Mouse (Mus musculus) testis, adult 2 months (tissue): Measurements from ENCODE around the gene Apoh. TPM values are rescaled to one million over a fixed set of nuclear protein-coding genes. Genes with fewer than 3 reads are reported as not detected.

Experiments used
- H3K27ac ChIP-seq: fragments of 200-500 bp; 2 replicates; pipeline ENCODE4 v1.5.1; 2012; ENCODE audit warnings: low read depth, low read length; ENCODE audit not compliant: control insufficient read depth, insufficient read depth
- H3K27me3 ChIP-seq: fragments of 200-500 bp; 2 replicates; pipeline ENCODE4 v1.6.1; 2012; ENCODE audit warnings: mild to moderate bottlenecking, low read length, moderate library complexity; ENCODE audit not compliant: control insufficient read depth, insufficient read depth
- H3K36me3 ChIP-seq: fragments of 200-500 bp; 2 replicates; pipeline ENCODE4 v1.6.1; 2012; ENCODE audit warnings: mild to moderate bottlenecking, low read length; ENCODE audit not compliant: control insufficient read depth, insufficient read depth
- H3K4me1 ChIP-seq: fragments of 200-500 bp; 2 replicates; pipeline ENCODE4 v1.6.1; 2012; ENCODE audit warnings: low read length; ENCODE audit not compliant: control insufficient read depth, insufficient read depth
- H3K4me3 ChIP-seq: fragments of 200-500 bp; 2 replicates; pipeline ENCODE4 v1.5.1; 2012; ENCODE audit warnings: low read depth, mild to moderate bottlenecking, low read length, moderate library complexity, mixed read lengths; ENCODE audit not compliant: control insufficient read depth
- CTCF ChIP-seq: fragments of 200-500 bp; IDR thresholded peaks from 2 replicates; pipeline ENCODE4 v1.5.1; 2012; ENCODE audit warnings: low read depth, mild to moderate bottlenecking, inconsistent platforms, low read length, moderate library complexity; ENCODE audit not compliant: control insufficient read depth, insufficient read depth, insufficient replicate concordance
- POLR2A ChIP-seq: fragments of 200-500 bp; IDR thresholded peaks from 2 replicates; pipeline ENCODE4 v1.6.1; 2012; ENCODE audit warnings: low read depth, mild to moderate bottlenecking, inconsistent platforms, low read length, moderate library complexity; ENCODE audit not compliant: control insufficient read depth
- polyA plus RNA-seq: library from polyadenylated mRNA; depleted of rRNA; stranded (reverse); fragments of >200 nt; gene quantifications from 2 replicates; pipeline ENCODE4 v1.2.3, GENCODE M21; 2012

Gene Apoh
- polyA plus RNA-seq, 1 experiment: 121 TPM

GRCm38 (mm10) chr11:108419242-108419641 lies 76.1 kb downstream of the Apoh start:
- H3K4me3 ChIP-seq: no peak overlapping the region
- no peak overlapping the region for H3K27ac ChIP-seq
- no peak for TF ChIP-seq POLR2A
- no peak for TF ChIP-seq CTCF
- peaks cover 2% of the 10 kb centered on the region; the same call in 1 of the 2 replicates for H3K4me1 ChIP-seq
- H3K27me3 ChIP-seq: no peaks in the 10 kb centered on the region
- H3K36me3 ChIP-seq: no peaks in the 10 kb centered on the region

GRCm38 (mm10) chr11:108420751-108421150 lies 77.6 kb downstream of the Apoh start:
- H3K4me3 ChIP-seq: peak overlapping the region; percentile 48; the same call in 1 of the 2 replicates
- no peaks in the 10 kb centered on the region for H3K27me3 ChIP-seq
- no peaks in the 10 kb centered on the region for H3K36me3 ChIP-seq
- peaks cover 4% of the 10 kb centered on the region for H3K4me1 ChIP-seq
- TF ChIP-seq POLR2A: no peak
- no peak for TF ChIP-seq CTCF
- H3K27ac ChIP-seq: no peak overlapping the region

GRCm38 (mm10) chr11:108423221-108423620 lies 80.1 kb downstream of the Apoh start:
- H3K27me3 ChIP-seq: no peaks in the 10 kb centered on the region
- no peak for TF ChIP-seq POLR2A
- no peak for TF ChIP-seq CTCF
- peak overlapping the region; percentile 70 for H3K4me3 ChIP-seq
- H3K4me1 ChIP-seq: peaks cover 5% of the 10 kb centered on the region
- no peaks in the 10 kb centered on the region for H3K36me3 ChIP-seq
- no peak overlapping the region for H3K27ac ChIP-seq

DNA sequence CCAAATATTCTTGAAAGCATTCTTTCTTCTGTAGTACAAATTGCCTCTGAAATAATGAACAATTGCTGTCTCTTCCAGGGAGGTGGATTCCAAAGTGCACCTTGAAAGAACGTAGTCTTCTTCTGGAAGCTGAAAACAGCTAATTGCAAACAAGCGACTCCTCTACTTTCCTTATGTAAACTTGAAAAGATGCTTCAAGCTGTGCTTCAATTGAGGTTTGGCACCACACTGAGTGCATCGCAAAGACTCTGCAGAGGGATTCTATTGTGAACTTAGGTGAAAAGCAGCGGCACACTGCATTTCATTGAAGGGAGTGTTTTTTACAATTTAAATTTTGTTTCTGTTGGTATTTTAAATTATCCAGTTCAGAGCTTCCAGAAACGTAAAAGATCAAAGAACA lies 81.0 kb downstream of the Apoh start:
- Histone ChIP-seq H3K27me3 (no peaks in the 10 kb centered on the region), H3K36me3 (no peaks in the 10 kb centered on the region), H3K4me3 (peak overlapping the region; percentile 89), H3K4me1 (peaks cover 5% of the 10 kb centered on the region), H3K27ac (peak overlapping the region; percentile 77)
- TF ChIP-seq POLR2A (no peak), CTCF (no peak)

DNA sequence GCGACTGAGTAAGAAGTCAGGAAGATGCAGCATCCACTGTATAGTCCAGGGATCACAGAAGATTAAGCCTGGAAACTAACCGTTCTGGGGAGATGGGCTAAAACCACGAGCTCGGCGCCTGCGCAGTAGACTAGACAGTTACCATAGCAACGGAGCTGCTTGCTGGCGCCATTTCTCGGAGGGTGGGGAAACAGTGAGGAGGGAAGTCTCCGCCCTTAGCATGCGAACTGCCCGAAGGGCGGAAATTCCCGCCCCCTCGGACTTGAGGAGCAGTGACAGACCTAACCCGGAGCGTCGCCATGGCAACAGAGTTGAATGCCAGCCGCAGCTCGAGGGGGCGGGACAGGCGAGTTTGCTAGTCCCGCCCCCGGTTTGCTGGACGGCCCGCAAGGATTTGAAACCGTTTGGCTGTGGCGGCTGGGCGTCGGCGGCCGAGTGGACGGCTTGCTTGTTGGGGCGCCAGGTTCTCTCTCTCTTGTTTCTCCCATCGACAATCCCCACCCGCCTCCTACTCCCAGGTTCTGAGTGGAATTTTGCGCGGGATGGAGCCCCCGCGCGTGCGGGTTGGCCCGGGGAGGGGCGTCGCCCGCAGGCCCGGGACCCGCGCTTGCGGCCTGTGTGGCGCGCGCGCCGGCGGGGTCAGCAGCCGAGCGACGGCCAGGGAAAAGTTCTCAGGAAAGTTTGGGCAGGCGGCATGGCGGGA lies 81.9 kb downstream of the Apoh start, which contains the start of gene Cep112:
Gene Cep112 (plus strand): TSS at position 304 of the 703 bp plus-strand sequence.
- peaks cover 5% of the 10 kb centered on the region for H3K4me1 ChIP-seq
- no peak for TF ChIP-seq CTCF
- TF ChIP-seq POLR2A: peak; percentile 81
- H3K36me3 ChIP-seq: no peaks in the 10 kb centered on the region
- H3K27ac ChIP-seq: peak within 1 kb of the TSS; percentile 77
- H3K4me3 ChIP-seq: peak within 1 kb of the TSS; percentile 89
- no peaks in the 10 kb centered on the region for H3K27me3 ChIP-seq

DNA sequence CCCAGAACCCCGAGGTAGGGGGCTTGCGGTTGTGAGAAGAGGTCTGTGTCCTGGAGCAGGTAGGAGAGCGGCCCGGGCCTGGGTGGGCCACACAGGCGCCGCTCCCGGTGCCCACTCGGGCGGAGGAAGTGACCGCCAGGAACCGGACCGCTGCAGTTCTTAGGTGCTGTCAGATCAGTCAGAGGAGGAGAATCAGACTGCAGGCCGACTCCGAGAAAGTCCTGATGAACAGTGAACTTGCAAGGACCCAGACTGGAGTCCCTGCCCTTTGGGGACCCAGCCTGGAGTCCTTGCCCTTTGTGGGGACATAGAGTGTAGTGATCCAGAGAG lies 82.4 kb downstream of the Apoh start:
- H3K4me1 ChIP-seq: peaks cover 5% of the 10 kb centered on the region
- no peak for TF ChIP-seq POLR2A
- TF ChIP-seq CTCF: no peak
- H3K27ac ChIP-seq: peak overlapping the region; percentile 77; the same call in 1 of the 2 replicates
- H3K36me3 ChIP-seq: no peaks in the 10 kb centered on the region
- H3K27me3 ChIP-seq: no peaks in the 10 kb centered on the region
- H3K4me3 ChIP-seq: peak overlapping the region; percentile 89

GRCm38 (mm10) chr11:108426086-108426485 lies 82.9 kb downstream of the Apoh start:
- Histone ChIP-seq H3K4me1 (peaks cover 3% of the 10 kb centered on the region), H3K4me3 (no peak overlapping the region), H3K27ac (no peak overlapping the region), H3K27me3 (no peaks in the 10 kb centered on the region), H3K36me3 (no peaks in the 10 kb centered on the region)
- TF ChIP-seq CTCF: no peak
- TF ChIP-seq POLR2A: no peak
